Mouse (Mus musculus) left cerebral cortex, postnatal 4 days (tissue): ENCODE data around the gene Nkpd1. TPM values are rescaled to one million over a fixed set of nuclear protein-coding genes. Genes with fewer than 3 reads are reported as not detected.

Experiments
- DNase-seq: peaks from one replicate; pipeline ENCODE4 v3.0.0-alpha.2; 2022
- intact Hi-C: fragments of 180-260 bp; cut with DNase I; formaldehyde crosslinking; loops from one replicate; pipeline ENCODE4 v1.15.1; 2025
- total RNA-seq, 2 experiments: library from RNA; stranded (reverse); gene quantifications; 2 replicates each; pipeline ENCODE4 v1.2.3; 2021

Nkpd1 gene
- under 1 TPM; 0.90 to 0.91 TPM for total RNA-seq

GRCm38 (mm10) chr7:19517652-19518365 lies at the start of gene Nkpd1:
Nkpd1 (plus strand) TSS chr7:19517838.
- intact Hi-C loops: no loop called here
- peak; percentile 33 for DNase-seq

GRCm38 (mm10) chr7:19468279-19468678 lies 49.4 kb upstream of the Nkpd1 start:
- DNase-seq: no peak
- intact Hi-C loops: loop anchor here (5.0 kb wide), 1 partner anchor 89 kb away; no protein-coding TSS in a partner anchor

- DNase-seq: no peak
- intact Hi-C loops: loop anchor here (5.0 kb wide), 1 partner anchor 88 kb away; no protein-coding TSS in a partner anchor
Observed at GRCm38 (mm10) chr7:19469404-19469803, 48.2 kb upstream of the Nkpd1 start.

GRCm38 (mm10) chr7:19470308-19470707 lies 47.3 kb upstream of the Nkpd1 start:
- intact Hi-C loops: no loop called here
- no peak for DNase-seq

GRCm38 (mm10) chr7:19472403-19472802 lies 45.2 kb upstream of the Nkpd1 start:
- DNase-seq: no peak
- intact Hi-C loops: no loop called here

- intact Hi-C loops: no loop called here
- peak; percentile 81 for DNase-seq
Observed at GRCm38 (mm10) chr7:19473875-19474443, 43.7 kb upstream of the Nkpd1 start.

GRCm38 (mm10) chr7:19477084-19477483 lies 40.6 kb upstream of the Nkpd1 start:
- no peak for DNase-seq
- intact Hi-C loops: no loop called here

- intact Hi-C loops: no loop called here
- DNase-seq: no peak
Observed at GRCm38 (mm10) chr7:19477624-19478384, 39.8 kb upstream of the Nkpd1 start.

GRCm38 (mm10) chr7:19483281-19483680 lies 34.4 kb upstream of the Nkpd1 start:
- intact Hi-C loops: no loop called here
- no peak for DNase-seq

GRCm38 (mm10) chr7:19485488-19485887 lies 32.1 kb upstream of the Nkpd1 start:
- intact Hi-C loops: no loop called here

GRCm38 (mm10) chr7:19486549-19486948 lies 31.1 kb upstream of the Nkpd1 start:
- intact Hi-C loops: no loop called here

More at GRCm38 (mm10) chr7:19485488-19485887, 32.1 kb upstream of the Nkpd1 start:
- DNase-seq: no peak

GRCm38 (mm10) chr7:19489525-19489924 lies 28.1 kb upstream of the Nkpd1 start:
- intact Hi-C loops: no loop called here
- no peak for DNase-seq

More at GRCm38 (mm10) chr7:19486549-19486948, 31.1 kb upstream of the Nkpd1 start:
- DNase-seq: no peak

- no peak for DNase-seq
- intact Hi-C loops: no loop called here
Observed at GRCm38 (mm10) chr7:19491731-19492130, 25.9 kb upstream of the Nkpd1 start.

- DNase-seq: no peak
- intact Hi-C loops: no loop called here
Observed at GRCm38 (mm10) chr7:19494751-19495474, 22.7 kb upstream of the Nkpd1 start.

- intact Hi-C loops: no loop called here
- no peak for DNase-seq
Observed at GRCm38 (mm10) chr7:19495521-19496213, 22.0 kb upstream of the Nkpd1 start.

GRCm38 (mm10) chr7:19496214-19496555 lies 21.5 kb upstream of the Nkpd1 start:
- DNase-seq: no peak
- intact Hi-C loops: no loop called here

- intact Hi-C loops: no loop called here
- no peak for DNase-seq
Observed at GRCm38 (mm10) chr7:19498326-19498725, 19.3 kb upstream of the Nkpd1 start.

GRCm38 (mm10) chr7:19500420-19501363 lies 16.9 kb upstream of the Nkpd1 start:
- DNase-seq: no peak
- intact Hi-C loops: no loop called here

- intact Hi-C loops: no loop called here
- DNase-seq: no peak
Observed at GRCm38 (mm10) chr7:19501658-19502057, 16.0 kb upstream of the Nkpd1 start.
